Mouse (Mus musculus): Measurements from ENCODE around the gene Ephb1. TPM values are rescaled to one million over a fixed set of nuclear protein-coding genes. Genes with fewer than 3 reads are reported as not detected.

Ephb1 gene
- polyA plus RNA-seq, 1 experiment from 2014 or later = 1.0 TPM

DNA sequence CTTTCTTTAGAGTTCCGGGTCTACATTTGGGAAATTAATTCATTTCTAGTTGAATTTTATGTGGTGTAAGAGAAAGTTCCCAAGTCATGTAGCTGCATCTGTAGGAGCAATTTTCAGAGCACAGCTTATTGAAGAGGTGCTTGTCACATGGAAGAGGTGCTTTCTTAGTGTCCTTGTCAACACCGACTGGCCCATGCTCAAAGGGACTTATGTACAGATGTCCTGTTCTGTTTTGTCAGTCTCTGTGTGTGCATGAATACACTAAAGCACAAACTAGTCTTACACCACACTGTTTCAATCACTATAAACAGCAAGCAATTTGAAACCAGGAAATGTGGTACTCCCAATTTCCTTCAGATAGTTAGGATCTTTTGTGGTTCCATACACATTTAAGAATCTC is 13.3 kb upstream of the Ephb1 start:
- H3K4me2 ChIP-seq (replicated peaks; ENCODE audit: low read depth) = no peak overlapping the region
- no peak overlapping the region for H3K4me3 ChIP-seq (ENCODE audit: low read depth, low read length)
- H3K27me3 ChIP-seq (ENCODE audit: control insufficient read depth, insufficient read depth, low read length) = no peaks in the 10 kb centered on the region
- H3K27ac ChIP-seq (replicated peaks) = no peak overlapping the region
- no peak for DNase-seq (ENCODE audit: low spot score)
- no peak for TF ChIP-seq EP300 (optimal IDR thresholded peaks at IDR 0.05)
- no peak for TF ChIP-seq CTCF (IDR thresholded peaks at IDR 0.05; ENCODE audit: low read depth)
- H3K9ac ChIP-seq (ENCODE audit: low read length) = no peak overlapping the region
- H3K9me3 ChIP-seq (ENCODE audit: control insufficient read depth, low read length) = no peaks in the 10 kb centered on the region
- H3K36me3 ChIP-seq (ENCODE audit: control insufficient read depth, insufficient read depth, low read length) = no peaks in the 10 kb centered on the region
- H3K4me1 ChIP-seq (replicated peaks; ENCODE audit: control insufficient read depth, insufficient read depth) = no peaks in the 10 kb centered on the region
- no peak for ATAC-seq (ENCODE audit: low FRiP score, low TSS enrichment)
- 94% methylated on average over 2 of the region's 2 CpGs for WGBS

GRCm38 (mm10) chr9:102365536-102365935 is 11.0 kb upstream of the Ephb1 start:
- no peak overlapping the region for H3K9ac ChIP-seq (ENCODE audit: low read length)
- no peak for TF ChIP-seq EP300 (optimal IDR thresholded peaks at IDR 0.05)
- no peak for TF ChIP-seq CTCF (IDR thresholded peaks at IDR 0.05; ENCODE audit: low read depth)
- H3K36me3 ChIP-seq (ENCODE audit: control insufficient read depth, insufficient read depth, low read length) = no peaks in the 10 kb centered on the region
- H3K9me3 ChIP-seq (ENCODE audit: control insufficient read depth, low read length) = no peaks in the 10 kb centered on the region
- no peak overlapping the region for H3K4me2 ChIP-seq (replicated peaks; ENCODE audit: low read depth)
- DNase-seq (ENCODE audit: low spot score) = no peak
- no peak overlapping the region for H3K27ac ChIP-seq (replicated peaks)
- H3K4me3 ChIP-seq (ENCODE audit: low read depth, low read length) = no peak overlapping the region
- WGBS = 80% methylated on average over 2 of the region's 2 CpGs
- no peak for ATAC-seq (ENCODE audit: low FRiP score, low TSS enrichment)
- H3K4me1 ChIP-seq (replicated peaks; ENCODE audit: control insufficient read depth, insufficient read depth) = no peaks in the 10 kb centered on the region
- no peaks in the 10 kb centered on the region for H3K27me3 ChIP-seq (ENCODE audit: control insufficient read depth, insufficient read depth, low read length)

DNA sequence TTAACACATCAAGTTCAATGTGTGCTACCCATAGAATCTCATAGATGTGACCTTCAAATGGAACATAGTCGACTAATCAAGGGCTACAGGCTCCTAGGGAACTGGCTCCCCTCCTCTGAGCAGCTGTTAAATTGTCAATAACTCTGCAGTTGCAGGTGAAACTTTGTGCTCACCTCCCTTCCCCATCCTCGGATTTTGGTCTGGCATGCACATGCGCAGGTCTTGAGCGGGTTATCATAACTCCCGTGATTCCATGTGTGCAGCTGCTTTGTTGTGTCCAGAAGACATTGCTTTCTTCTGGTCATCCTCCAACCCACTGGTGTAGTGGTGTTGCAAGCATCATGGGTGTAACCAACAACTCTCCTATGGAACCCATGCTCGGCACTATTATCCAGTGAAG is 4.8 kb upstream of the Ephb1 start:
- Histone ChIP-seq H3K4me1 (replicated peaks; ENCODE audit: control insufficient read depth, insufficient read depth) (no peaks in the 10 kb centered on the region), H3K27ac (replicated peaks) (no peak overlapping the region), H3K9ac (ENCODE audit: low read length) (no peak overlapping the region), H3K4me3 (ENCODE audit: low read depth, low read length) (no peak overlapping the region), H3K9me3 (ENCODE audit: control insufficient read depth, low read length) (no peaks in the 10 kb centered on the region), H3K27me3 (ENCODE audit: control insufficient read depth, insufficient read depth, low read length) (no peaks in the 10 kb centered on the region), H3K36me3 (ENCODE audit: control insufficient read depth, insufficient read depth, low read length) (no peaks in the 10 kb centered on the region), H3K4me2 (replicated peaks; ENCODE audit: low read depth) (no peak overlapping the region)
- TF ChIP-seq CTCF (IDR thresholded peaks at IDR 0.05; ENCODE audit: low read depth) = no peak
- TF ChIP-seq EP300 (optimal IDR thresholded peaks at IDR 0.05) = no peak
- DNase-seq (ENCODE audit: low spot score) = no peak
- no peak for ATAC-seq (ENCODE audit: low FRiP score, low TSS enrichment)
- 89% methylated on average over 6 of the region's 6 CpGs for WGBS

DNA sequence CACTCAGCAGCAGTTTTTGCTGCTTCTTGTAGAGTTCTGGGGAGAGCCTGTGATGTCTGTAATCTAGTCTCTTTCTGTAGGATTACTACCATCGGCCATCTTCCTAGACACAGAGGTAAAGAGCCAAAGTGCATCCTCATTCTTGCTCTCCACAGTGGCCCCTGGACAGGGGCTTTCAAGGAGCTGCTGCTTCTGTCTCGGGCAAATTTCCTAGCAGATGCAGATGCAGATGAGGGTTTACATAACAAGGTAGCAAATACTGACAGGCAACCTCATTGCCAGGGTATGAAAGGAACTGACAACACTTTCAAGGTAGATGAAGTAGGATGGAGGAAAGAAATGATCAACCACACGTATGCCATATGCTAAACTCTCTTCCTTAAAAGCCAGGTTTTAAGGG is 4.2 kb upstream of the Ephb1 start:
- WGBS = 71% methylated on average over 3 of the region's 3 CpGs
- Histone ChIP-seq H3K36me3 (ENCODE audit: control insufficient read depth, insufficient read depth, low read length) (no peaks in the 10 kb centered on the region), H3K27ac (replicated peaks) (no peak overlapping the region), H3K9me3 (ENCODE audit: control insufficient read depth, low read length) (no peaks in the 10 kb centered on the region), H3K4me1 (replicated peaks; ENCODE audit: control insufficient read depth, insufficient read depth) (no peaks in the 10 kb centered on the region), H3K9ac (ENCODE audit: low read length) (no peak overlapping the region), H3K27me3 (ENCODE audit: control insufficient read depth, insufficient read depth, low read length) (peaks cover 4% of the 10 kb centered on the region; the same call in 1 of the 2 replicates), H3K4me3 (ENCODE audit: low read depth, low read length) (no peak overlapping the region), H3K4me2 (replicated peaks; ENCODE audit: low read depth) (no peak overlapping the region)
- TF ChIP-seq EP300 (optimal IDR thresholded peaks at IDR 0.05) (no peak), CTCF (IDR thresholded peaks at IDR 0.05; ENCODE audit: low read depth) (no peak)
- ATAC-seq (ENCODE audit: low FRiP score, low TSS enrichment) (no peak), DNase-seq (ENCODE audit: low spot score) (no peak)

GRCm38 (mm10) chr9:102358011-102358410 is 3.5 kb upstream of the Ephb1 start:
- H3K27me3 ChIP-seq (ENCODE audit: control insufficient read depth, insufficient read depth, low read length) = peaks cover 9% of the 10 kb centered on the region; the same call in 1 of the 2 replicates
- WGBS = 64% methylated on average over 6 of the region's 6 CpGs

GRCm38 (mm10) chr9:102356516-102356915 is 2.0 kb upstream of the Ephb1 start:
- Histone ChIP-seq H3K36me3 (ENCODE audit: control insufficient read depth, insufficient read depth, low read length) (no peaks in the 10 kb centered on the region), H3K9ac (ENCODE audit: low read length) (no peak overlapping the region), H3K4me3 (ENCODE audit: low read depth, low read length) (no peak overlapping the region), H3K27me3 (ENCODE audit: control insufficient read depth, insufficient read depth, low read length) (peaks cover 18% of the 10 kb centered on the region), H3K27ac (replicated peaks) (no peak overlapping the region), H3K4me2 (replicated peaks; ENCODE audit: low read depth) (no peak overlapping the region), H3K4me1 (replicated peaks; ENCODE audit: control insufficient read depth, insufficient read depth) (no peaks in the 10 kb centered on the region), H3K9me3 (ENCODE audit: control insufficient read depth, low read length) (no peaks in the 10 kb centered on the region)
- DNase-seq (ENCODE audit: low spot score) = no peak
- TF ChIP-seq CTCF (IDR thresholded peaks at IDR 0.05; ENCODE audit: low read depth) = no peak
- no peak for TF ChIP-seq EP300 (optimal IDR thresholded peaks at IDR 0.05)
- WGBS = 53% methylated on average over 10 of the region's 10 CpGs
- ATAC-seq (ENCODE audit: low FRiP score, low TSS enrichment) = no peak

More at GRCm38 (mm10) chr9:102358011-102358410, 3.5 kb upstream of the Ephb1 start:
- no peaks in the 10 kb centered on the region for H3K36me3 ChIP-seq (ENCODE audit: control insufficient read depth, insufficient read depth, low read length)
- ATAC-seq (ENCODE audit: low FRiP score, low TSS enrichment) (no peak), DNase-seq (ENCODE audit: low spot score) (no peak)
- H3K9ac ChIP-seq (ENCODE audit: low read length) = no peak overlapping the region
- no peak overlapping the region for H3K4me3 ChIP-seq (ENCODE audit: low read depth, low read length)
- TF ChIP-seq EP300 (optimal IDR thresholded peaks at IDR 0.05) (no peak), CTCF (IDR thresholded peaks at IDR 0.05; ENCODE audit: low read depth) (no peak)
- H3K4me2 ChIP-seq (replicated peaks; ENCODE audit: low read depth) = no peak overlapping the region
- no peaks in the 10 kb centered on the region for H3K9me3 ChIP-seq (ENCODE audit: control insufficient read depth, low read length)
- H3K27ac ChIP-seq (replicated peaks) = no peak overlapping the region
- no peaks in the 10 kb centered on the region for H3K4me1 ChIP-seq (replicated peaks; ENCODE audit: control insufficient read depth, insufficient read depth)
